Mouse (Mus musculus): Measurements from ENCODE around the gene Tgm6. TPM values are rescaled to one million over a fixed set of nuclear protein-coding genes. Genes with fewer than 3 reads are reported as not detected.

The Tgm6 gene
- polyA plus RNA-seq, 1 experiment from 2014 or later: not detected

- DNase-seq (ENCODE audit: low spot score, missing footprints) (peak; percentile 62), ATAC-seq (ENCODE audit: low FRiP score) (no peak)
- no peak overlapping the region for H3K9ac ChIP-seq (ENCODE audit: low read length)
- no peak overlapping the region for H3K4me2 ChIP-seq
- no peaks in the 10 kb centered on the region for H3K9me3 ChIP-seq (ENCODE audit: control insufficient read depth, low read length)
- no peaks in the 10 kb centered on the region for H3K27me3 ChIP-seq (ENCODE audit: control insufficient read depth, insufficient read depth, low read length)
- no peak overlapping the region for H3K27ac ChIP-seq (ENCODE audit: low read depth, low read length)
- H3K4me1 ChIP-seq (ENCODE audit: control insufficient read depth, insufficient read depth, low read length): no peaks in the 10 kb centered on the region
- WGBS: 89% methylated on average over 8 of the region's 8 CpGs
- H3K4me3 ChIP-seq (ENCODE audit: low read depth, low read length): no peak overlapping the region
- no peaks in the 10 kb centered on the region for H3K36me3 ChIP-seq (ENCODE audit: control insufficient read depth, insufficient read depth, low read length)
Observed at GRCm38 (mm10) chr2:130143011-130143410, 30.8 kb downstream of the Tgm6 start.

- H3K4me1 ChIP-seq (ENCODE audit: control insufficient read depth, insufficient read depth, low read length): no peaks in the 10 kb centered on the region
- H3K4me2 ChIP-seq: no peak overlapping the region
- no peak for ATAC-seq (ENCODE audit: low FRiP score)
- 89% methylated on average over 23 of the region's 23 CpGs for WGBS
- H3K9me3 ChIP-seq (ENCODE audit: control insufficient read depth, low read length): no peaks in the 10 kb centered on the region
- peak; percentile 62 for DNase-seq (ENCODE audit: low spot score, missing footprints)
- no peak overlapping the region for H3K27ac ChIP-seq (ENCODE audit: low read depth, low read length)
- H3K27me3 ChIP-seq (ENCODE audit: control insufficient read depth, insufficient read depth, low read length): no peaks in the 10 kb centered on the region
- no peak overlapping the region for H3K9ac ChIP-seq (ENCODE audit: low read length)
- no peak overlapping the region for H3K4me3 ChIP-seq (ENCODE audit: low read depth, low read length)
- H3K36me3 ChIP-seq (ENCODE audit: control insufficient read depth, insufficient read depth, low read length): no peaks in the 10 kb centered on the region
Observed at GRCm38 (mm10) chr2:130144703-130145324, 32.6 kb downstream of the Tgm6 start.

- Histone ChIP-seq H3K9me3 (ENCODE audit: control insufficient read depth, low read length) (no peaks in the 10 kb centered on the region), H3K4me1 (ENCODE audit: control insufficient read depth, insufficient read depth, low read length) (no peaks in the 10 kb centered on the region), H3K27me3 (ENCODE audit: control insufficient read depth, insufficient read depth, low read length) (no peaks in the 10 kb centered on the region), H3K4me3 (ENCODE audit: low read depth, low read length) (no peak overlapping the region), H3K9ac (ENCODE audit: low read length) (no peak overlapping the region), H3K27ac (ENCODE audit: low read depth, low read length) (no peak overlapping the region), H3K36me3 (ENCODE audit: control insufficient read depth, insufficient read depth, low read length) (no peaks in the 10 kb centered on the region), H3K4me2 (no peak overlapping the region)
- WGBS: 79% methylated on average over 5 of the region's 5 CpGs
- DNase-seq (ENCODE audit: low spot score, missing footprints): peak; percentile 54
- no peak for ATAC-seq (ENCODE audit: low FRiP score)
Observed at GRCm38 (mm10) chr2:130146089-130146668, 34.0 kb downstream of the Tgm6 start.

- no peaks in the 10 kb centered on the region for H3K36me3 ChIP-seq (ENCODE audit: control insufficient read depth, insufficient read depth, low read length)
- H3K4me2 ChIP-seq: no peak overlapping the region
- peak; percentile 26 for DNase-seq (ENCODE audit: low spot score, missing footprints)
- WGBS: 86% methylated on average over 3 of the region's 3 CpGs
- no peak overlapping the region for H3K27ac ChIP-seq (ENCODE audit: low read depth, low read length)
- no peak overlapping the region for H3K4me3 ChIP-seq (ENCODE audit: low read depth, low read length)
- no peaks in the 10 kb centered on the region for H3K27me3 ChIP-seq (ENCODE audit: control insufficient read depth, insufficient read depth, low read length)
- no peaks in the 10 kb centered on the region for H3K4me1 ChIP-seq (ENCODE audit: control insufficient read depth, insufficient read depth, low read length)
- no peak for ATAC-seq (ENCODE audit: low FRiP score)
- H3K9ac ChIP-seq (ENCODE audit: low read length): no peak overlapping the region
- no peaks in the 10 kb centered on the region for H3K9me3 ChIP-seq (ENCODE audit: control insufficient read depth, low read length)
Observed at GRCm38 (mm10) chr2:130155171-130155570, 43.0 kb downstream of the Tgm6 start.

GRCm38 (mm10) chr2:130155851-130156250 lies 43.6 kb downstream of the Tgm6 start:
- DNase-seq (ENCODE audit: low spot score, missing footprints): no peak
- Histone ChIP-seq H3K4me2 (no peak overlapping the region), H3K27ac (ENCODE audit: low read depth, low read length) (no peak overlapping the region), H3K9ac (ENCODE audit: low read length) (no peak overlapping the region), H3K4me3 (ENCODE audit: low read depth, low read length) (no peak overlapping the region), H3K27me3 (ENCODE audit: control insufficient read depth, insufficient read depth, low read length) (no peaks in the 10 kb centered on the region), H3K4me1 (ENCODE audit: control insufficient read depth, insufficient read depth, low read length) (no peaks in the 10 kb centered on the region), H3K9me3 (ENCODE audit: control insufficient read depth, low read length) (no peaks in the 10 kb centered on the region), H3K36me3 (ENCODE audit: control insufficient read depth, insufficient read depth, low read length) (no peaks in the 10 kb centered on the region)
- no peak for ATAC-seq (ENCODE audit: low FRiP score)

GRCm38 (mm10) chr2:130157231-130158087 lies 45.2 kb downstream of the Tgm6 start:
- ATAC-seq (ENCODE audit: low FRiP score): no peak
- 66% methylated on average over 14 of the region's 14 CpGs for WGBS
- Histone ChIP-seq H3K27ac (ENCODE audit: low read depth, low read length) (no peak overlapping the region), H3K4me1 (ENCODE audit: control insufficient read depth, insufficient read depth, low read length) (no peaks in the 10 kb centered on the region), H3K9ac (ENCODE audit: low read length) (no peak overlapping the region), H3K27me3 (ENCODE audit: control insufficient read depth, insufficient read depth, low read length) (no peaks in the 10 kb centered on the region), H3K4me3 (ENCODE audit: low read depth, low read length) (no peak overlapping the region), H3K4me2 (no peak overlapping the region), H3K9me3 (ENCODE audit: control insufficient read depth, low read length) (no peaks in the 10 kb centered on the region), H3K36me3 (ENCODE audit: control insufficient read depth, insufficient read depth, low read length) (no peaks in the 10 kb centered on the region)
- peak; percentile 73 for DNase-seq (ENCODE audit: low spot score, missing footprints)

GRCm38 (mm10) chr2:130158088-130158437 lies 45.8 kb downstream of the Tgm6 start:
- Histone ChIP-seq H3K9me3 (ENCODE audit: control insufficient read depth, low read length) (no peaks in the 10 kb centered on the region), H3K27me3 (ENCODE audit: control insufficient read depth, insufficient read depth, low read length) (no peaks in the 10 kb centered on the region), H3K4me2 (no peak overlapping the region), H3K4me3 (ENCODE audit: low read depth, low read length) (no peak overlapping the region), H3K36me3 (ENCODE audit: control insufficient read depth, insufficient read depth, low read length) (no peaks in the 10 kb centered on the region), H3K4me1 (ENCODE audit: control insufficient read depth, insufficient read depth, low read length) (no peaks in the 10 kb centered on the region), H3K27ac (ENCODE audit: low read depth, low read length) (no peak overlapping the region), H3K9ac (ENCODE audit: low read length) (no peak overlapping the region)
- no peak for ATAC-seq (ENCODE audit: low FRiP score)
- no peak for DNase-seq (ENCODE audit: low spot score, missing footprints)
- 65% methylated on average over 4 of the region's 4 CpGs for WGBS

- DNase-seq (ENCODE audit: low spot score, missing footprints) (peak; percentile 72), ATAC-seq (ENCODE audit: low FRiP score) (no peak)
- H3K4me3 ChIP-seq (ENCODE audit: low read depth, low read length): no peak overlapping the region
- 87% methylated on average over 5 of the region's 5 CpGs for WGBS
- no peaks in the 10 kb centered on the region for H3K4me1 ChIP-seq (ENCODE audit: control insufficient read depth, insufficient read depth, low read length)
- no peak overlapping the region for H3K27ac ChIP-seq (ENCODE audit: low read depth, low read length)
- H3K9ac ChIP-seq (ENCODE audit: low read length): no peak overlapping the region
- H3K9me3 ChIP-seq (ENCODE audit: control insufficient read depth, low read length): no peaks in the 10 kb centered on the region
- H3K27me3 ChIP-seq (ENCODE audit: control insufficient read depth, insufficient read depth, low read length): no peaks in the 10 kb centered on the region
- no peak overlapping the region for H3K4me2 ChIP-seq
- H3K36me3 ChIP-seq (ENCODE audit: control insufficient read depth, insufficient read depth, low read length): no peaks in the 10 kb centered on the region
Observed at GRCm38 (mm10) chr2:130162701-130163100, 50.5 kb downstream of the Tgm6 start.

All from midbrain, embryonic 11.5 days (tissue).